Mouse (Mus musculus) right cerebral cortex, postnatal 14 days (tissue): ENCODE data around the gene Zfyve19.

Source experiments
- DNase-seq: peaks from one replicate; pipeline ENCODE4 v3.0.0; 2022

Zfyve19 gene

DNA sequence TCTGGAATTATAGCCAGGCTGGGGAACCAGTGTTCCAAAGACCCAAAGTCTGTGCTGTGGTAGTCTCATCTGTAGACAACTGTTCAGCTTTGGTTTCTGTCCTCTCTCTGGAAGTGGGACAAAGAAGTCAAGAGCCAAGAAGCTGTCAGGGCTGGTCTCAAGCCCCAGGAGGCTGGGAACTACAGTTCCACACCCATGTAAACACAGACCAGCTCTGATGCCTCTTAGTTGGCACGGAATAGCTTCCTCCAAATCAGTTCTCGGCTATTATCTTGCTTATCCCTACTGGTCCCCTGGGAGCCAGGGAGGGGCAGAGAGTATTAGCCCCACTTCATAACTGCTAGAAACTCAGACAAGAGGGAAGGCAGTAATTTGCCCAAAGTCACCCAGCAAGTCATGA lies 52.9 kb downstream of the Zfyve19 start:
- no peak for DNase-seq

- DNase-seq: no peak
Measured at GRCm38 (mm10) chr2:119262978-119263377, 54.6 kb downstream of the Zfyve19 start.

GRCm38 (mm10) chr2:119263813-119264212 lies 55.4 kb downstream of the Zfyve19 start:
- no peak for DNase-seq
